Mouse (Mus musculus): ENCODE results near the gene Hivep3. TPM values are rescaled to one million over a fixed set of nuclear protein-coding genes. Genes with fewer than 3 reads are reported as not detected.

The Hivep3 gene
- total RNA-seq, 4 experiments from 2014 or later, result 44.8 to 49.2 (median 47.6) TPM

- no peak for DNase-seq (ENCODE audit: low spot score in 2 of 2)
Measured at GRCm38 (mm10) chr4:119946224-119946887, 212.8 kb downstream of the Hivep3 start.

- DNase-seq (ENCODE audit: low spot score in 2 of 2), result no peak
Measured at GRCm38 (mm10) chr4:119947232-119948162, 213.9 kb downstream of the Hivep3 start.

DNA sequence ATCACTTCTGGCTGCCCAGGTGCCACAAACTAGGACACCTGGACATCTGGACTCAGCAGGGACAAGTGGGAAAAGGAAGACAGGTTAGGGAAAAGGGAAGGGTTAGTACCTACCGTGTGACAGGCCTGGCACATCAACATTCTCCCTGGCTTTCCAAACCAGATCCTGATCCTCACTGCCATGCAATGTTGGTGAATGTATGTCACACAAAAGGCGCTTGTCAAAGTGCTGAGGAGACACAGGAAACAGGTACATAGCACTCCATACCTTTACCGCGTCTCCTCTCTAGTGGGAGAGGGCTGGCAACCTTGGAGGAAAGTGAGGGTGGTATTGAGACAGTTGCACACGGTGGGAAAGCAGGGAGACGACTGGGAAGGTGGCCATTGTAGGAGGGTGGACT is 214.8 kb downstream of the Hivep3 start:
- no peak for DNase-seq (ENCODE audit: low spot score in 2 of 2)

GRCm38 (mm10) chr4:119948922-119949614 is 215.5 kb downstream of the Hivep3 start:
- DNase-seq (ENCODE audit: low spot score in 2 of 2), result peak in 1 of 2 experiments; percentile 57

GRCm38 (mm10) chr4:119950181-119950580 is 216.6 kb downstream of the Hivep3 start:
- no peak for DNase-seq (ENCODE audit: low spot score in 2 of 2)

- DNase-seq (ENCODE audit: low spot score in 2 of 2), result no peak
Measured at GRCm38 (mm10) chr4:119951081-119951480, 217.5 kb downstream of the Hivep3 start.

- DNase-seq (ENCODE audit: low spot score in 2 of 2), result no peak
Measured at GRCm38 (mm10) chr4:119955008-119955407, 221.4 kb downstream of the Hivep3 start.

DNA sequence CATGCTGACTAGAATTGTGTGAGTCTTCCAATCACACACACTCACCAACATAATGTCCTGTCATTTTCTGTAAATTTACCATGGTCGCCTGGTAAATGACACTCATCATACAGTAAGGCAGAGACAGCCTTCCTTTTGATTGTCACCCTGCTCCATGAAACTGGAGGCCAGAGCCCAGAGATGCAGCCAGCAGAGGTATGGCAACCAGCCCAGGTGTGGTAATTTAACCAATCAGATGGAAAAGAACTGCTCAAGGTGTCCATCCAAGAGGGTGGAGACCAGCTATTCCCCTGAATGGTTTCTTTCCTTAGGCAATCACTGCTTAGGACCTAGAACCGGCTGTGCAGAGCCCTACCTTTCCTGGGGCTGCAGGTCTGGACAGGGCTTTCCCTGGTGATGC is 224.4 kb downstream of the Hivep3 start:
- no peak for DNase-seq (ENCODE audit: low spot score in 2 of 2)

DNA sequence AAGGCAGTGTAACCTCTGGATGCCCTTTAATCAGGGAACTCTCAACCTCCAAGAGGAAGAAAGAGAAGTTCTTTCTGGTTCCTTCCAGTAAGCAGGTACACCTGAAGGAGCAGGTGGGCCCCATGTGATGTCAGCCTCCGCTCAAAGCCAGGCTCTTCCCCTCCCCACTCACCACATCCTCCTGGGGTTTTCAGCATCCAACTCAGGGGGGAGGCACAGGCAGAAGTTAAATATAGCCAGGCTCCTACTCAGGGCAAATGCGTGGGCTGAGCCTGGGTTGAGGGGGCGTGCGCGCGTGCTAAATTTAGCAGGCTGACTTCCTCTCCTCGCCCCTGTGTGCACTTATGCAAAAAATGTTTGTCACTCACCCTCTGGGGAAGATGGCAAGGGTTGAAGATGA is 225.7 kb downstream of the Hivep3 start:
- no peak for DNase-seq (ENCODE audit: low spot score in 2 of 2)

- no peak for DNase-seq (ENCODE audit: low spot score in 2 of 2)
Measured at GRCm38 (mm10) chr4:119959873-119960272, 226.3 kb downstream of the Hivep3 start.

- DNase-seq (ENCODE audit: low spot score in 2 of 2), result no peak
Measured at GRCm38 (mm10) chr4:119960523-119960922, 226.9 kb downstream of the Hivep3 start.

DNA sequence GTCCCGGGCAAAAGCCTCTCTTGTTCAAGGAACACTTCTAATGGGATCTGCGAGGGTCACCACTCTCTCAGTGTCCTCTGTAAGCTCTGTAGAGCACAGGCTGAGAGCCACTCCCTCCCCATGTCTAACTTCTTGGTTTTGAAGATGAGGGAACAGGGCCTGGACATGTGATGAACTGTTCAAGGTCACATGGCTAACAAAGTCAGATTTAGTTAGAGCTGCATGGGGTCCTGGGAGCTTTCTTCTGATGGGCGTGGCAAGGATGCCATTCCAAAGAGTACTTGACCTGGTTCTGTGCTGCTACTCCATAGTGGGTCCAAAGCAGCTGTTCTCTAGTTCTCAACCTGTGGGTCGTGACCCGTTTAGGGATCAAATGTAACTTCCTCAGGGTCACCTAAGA is 227.6 kb downstream of the Hivep3 start:
- DNase-seq (ENCODE audit: low spot score in 2 of 2), result no peak

- DNase-seq (ENCODE audit: low spot score in 2 of 2), result no peak
Measured at GRCm38 (mm10) chr4:119962066-119962465, 228.5 kb downstream of the Hivep3 start.

DNA sequence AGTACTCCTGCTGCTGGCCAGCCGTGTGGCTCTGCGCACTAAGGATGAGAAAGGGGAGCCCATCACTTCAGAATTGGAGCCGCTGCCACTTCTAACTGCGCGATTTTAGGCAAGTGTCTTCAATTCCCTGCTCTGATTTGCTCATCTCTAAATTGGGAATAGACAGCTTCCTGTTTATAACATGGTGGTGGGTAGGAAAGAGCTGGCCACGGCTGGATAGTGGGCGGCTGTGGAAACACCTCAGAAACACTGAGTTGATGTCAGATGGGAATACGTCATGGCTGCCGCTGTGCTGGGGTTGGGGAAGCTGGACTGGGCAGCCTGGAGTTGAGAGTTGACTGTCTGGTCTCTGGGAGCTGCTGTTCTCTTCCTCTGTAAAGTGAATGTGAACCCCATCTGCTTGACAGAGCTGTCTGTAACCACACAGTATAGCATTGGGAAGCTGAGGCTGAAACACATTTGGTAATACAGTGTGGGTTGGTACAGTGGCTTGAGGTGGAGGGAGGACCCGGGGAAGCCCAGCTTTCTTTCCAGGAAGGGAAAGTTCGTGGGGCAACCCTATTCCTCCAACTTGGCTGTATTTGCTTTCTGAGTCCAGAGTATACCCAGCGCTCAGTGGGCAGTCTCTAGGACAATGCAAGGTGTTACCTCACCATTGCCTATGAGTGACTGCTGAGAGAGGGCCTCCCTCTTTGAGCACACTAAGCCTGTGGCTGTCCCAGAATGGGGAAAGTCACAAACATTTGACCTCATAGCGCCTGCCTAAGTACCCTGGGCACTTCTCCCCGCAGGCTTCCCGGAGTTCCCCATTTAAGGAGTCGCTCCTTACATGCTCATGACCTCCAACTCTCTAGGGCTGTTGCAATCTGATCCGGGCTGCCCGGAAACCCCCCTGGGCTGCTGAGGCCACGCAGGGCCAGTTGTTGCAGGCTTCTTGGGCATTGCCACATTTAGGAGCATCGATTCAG is 232.8 kb downstream of the Hivep3 start:
- peak in 1 of 2 experiments; percentile 88 for DNase-seq (ENCODE audit: low spot score in 2 of 2)

DNA sequence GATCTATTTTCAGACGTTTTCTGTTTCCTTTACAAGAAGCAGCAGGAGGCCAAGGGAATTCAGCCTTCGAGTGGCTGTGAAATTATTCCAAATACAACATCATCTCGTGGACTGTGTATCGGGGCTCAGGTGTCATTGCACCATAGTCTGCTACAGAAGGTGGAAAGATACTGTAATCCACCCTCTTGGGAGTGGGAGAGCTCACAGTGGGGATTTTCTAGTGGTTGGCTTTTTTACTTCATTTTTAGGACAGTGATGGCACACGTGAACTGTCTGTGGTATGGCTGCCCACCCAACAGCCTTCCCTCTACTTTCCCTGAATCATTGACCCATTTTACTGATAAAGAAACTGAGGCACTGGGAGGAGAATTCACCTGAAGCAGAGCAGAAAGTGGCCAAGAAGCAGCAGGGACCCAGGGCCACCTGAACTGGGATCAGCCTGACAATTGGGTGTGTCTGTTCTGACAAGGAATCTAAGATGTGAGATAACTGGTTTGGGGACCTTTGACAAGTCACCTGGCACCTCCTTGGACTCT is 233.6 kb downstream of the Hivep3 start:
- DNase-seq (ENCODE audit: low spot score in 2 of 2), result no peak

DNA sequence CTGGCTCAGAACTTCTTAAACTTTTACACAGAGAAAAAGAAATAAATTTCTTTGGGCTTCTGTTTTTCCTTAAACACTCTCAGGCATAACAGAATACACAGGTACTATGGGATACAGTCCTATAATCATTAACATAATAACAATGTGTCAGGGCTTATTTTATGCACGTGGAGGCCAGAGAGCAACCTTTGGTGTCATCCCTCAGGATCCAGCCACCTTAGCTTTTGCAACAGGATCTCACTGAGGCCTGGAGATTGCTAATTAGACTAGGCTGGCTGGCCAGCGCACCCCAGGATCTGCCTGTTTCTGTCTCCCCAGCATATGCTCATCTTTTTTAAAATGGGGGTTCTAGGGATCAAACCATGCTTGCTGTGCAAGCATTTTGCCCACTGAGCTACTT is 234.1 kb downstream of the Hivep3 start:
- DNase-seq (ENCODE audit: low spot score in 2 of 2), result no peak

GRCm38 (mm10) chr4:119968071-119968470 is 234.5 kb downstream of the Hivep3 start:
- DNase-seq (ENCODE audit: low spot score in 2 of 2), result no peak

DNA sequence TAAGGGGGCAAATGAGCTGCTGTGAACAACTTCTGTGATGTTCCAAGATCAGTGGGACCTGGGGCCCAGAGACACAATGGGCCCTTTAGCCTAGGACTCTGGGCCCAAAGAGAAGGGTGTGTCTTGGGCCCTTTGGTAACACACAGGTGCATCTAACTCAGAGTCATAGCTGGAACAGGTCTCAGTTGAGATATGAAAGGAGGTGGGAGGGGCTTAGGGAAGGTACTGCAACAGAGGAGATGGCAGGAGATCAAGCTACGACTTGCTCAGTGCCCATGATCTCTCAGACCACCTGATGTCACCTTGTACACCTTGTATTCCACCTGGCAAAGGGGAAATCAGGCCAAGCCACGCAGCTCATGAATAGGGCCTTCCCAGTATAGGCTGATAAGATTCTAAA is 235.3 kb downstream of the Hivep3 start:
- DNase-seq (ENCODE audit: low spot score in 2 of 2), result no peak

DNA sequence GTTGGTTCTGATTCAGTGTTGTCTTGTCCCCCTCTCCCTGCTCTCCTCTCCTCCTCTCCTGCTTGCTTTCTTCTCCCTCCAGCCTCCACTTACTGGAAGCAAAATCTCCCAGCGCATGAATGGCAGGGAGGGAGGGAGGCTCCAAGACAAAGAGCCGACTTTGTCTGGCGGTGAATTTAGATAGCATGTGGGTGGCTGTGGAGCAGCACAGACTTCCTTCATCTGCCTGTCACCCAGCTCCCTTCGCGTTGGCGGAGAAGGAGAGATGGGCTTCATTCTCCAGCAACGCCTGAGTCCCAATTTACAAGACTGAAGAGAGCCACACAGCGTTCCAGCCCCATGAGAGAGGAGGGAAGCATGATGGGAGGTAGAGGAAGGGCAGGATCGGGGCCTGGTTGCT is 236.6 kb downstream of the Hivep3 start:
- peak; percentile 72 to 90 for DNase-seq (ENCODE audit: low spot score in 2 of 2)

DNA sequence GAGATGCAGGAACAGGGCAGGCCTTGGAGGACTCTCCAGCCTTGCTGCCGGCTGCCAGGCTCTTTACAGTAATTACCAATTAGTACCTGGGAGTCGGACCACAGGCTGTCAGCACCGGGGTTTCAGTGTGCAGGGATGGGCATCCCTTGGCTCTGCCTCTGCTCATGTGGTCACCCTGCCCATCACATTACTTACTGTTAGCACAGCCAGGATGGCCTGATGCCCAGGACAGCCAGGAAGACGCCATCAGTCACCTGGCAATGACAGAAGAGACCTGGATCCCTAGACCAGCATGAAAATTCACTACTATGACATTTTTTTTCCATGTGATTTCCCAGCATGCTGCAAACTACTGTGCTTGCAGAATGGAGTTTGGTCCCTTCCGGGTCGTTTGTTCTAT is 238.8 kb downstream of the Hivep3 start:
- no peak for DNase-seq (ENCODE audit: low spot score in 2 of 2)

Data from left cerebral cortex, adult 8-10 months (tissue).